Mouse (Mus musculus) gastrocnemius, adult 2 months (tissue): ENCODE data around the gene Ndufs8. TPM values are rescaled to one million over a fixed set of nuclear protein-coding genes. Genes with fewer than 3 reads are reported as not detected.
A peak's percentile ranks its signal among the peaks of the same experiment; 100 is the strongest.

Source experiments
- DNase-seq: peaks from one replicate; pipeline ENCODE4 v3.0.0; 2022
- H3K27ac ChIP-seq: fragments of 200-600 bp; 2 replicates; pipeline ENCODE4 v1.8.1; 2022; ENCODE audit warnings: mild to moderate bottlenecking
- H3K4me3 ChIP-seq: fragments of 200-600 bp; 2 replicates; pipeline ENCODE4 v1.8.1; 2022; ENCODE audit warnings: mild to moderate bottlenecking, moderate library complexity
- CTCF ChIP-seq: fragments of 200-600 bp; IDR thresholded peaks from 2 replicates; pipeline ENCODE4 v1.8.1; 2022; ENCODE audit warnings: antibody characterized with exemption, mild to moderate bottlenecking, moderate library complexity
- intact Hi-C: fragments of 180-260 bp; cut with DNase I; formaldehyde crosslinking; loops from one replicate; pipeline ENCODE4 v1.15.1; 2025
- total RNA-seq, 2 experiments: library from RNA; stranded (reverse); gene quantifications; 2 replicates each; pipeline ENCODE4 v1.2.3; 2021

The Ndufs8 gene
- total RNA-seq, 2 experiments from 2014 or later, result 211 to 334 TPM

GRCm38 (mm10) chr19:3907876-3908660, 4.5 kb downstream of the Ndufs8 start:
- TF ChIP-seq CTCF, result no peak
- intact Hi-C loops, result no loop called here
- DNase-seq, result peak; percentile 15
- Histone ChIP-seq H3K4me3 (peak overlapping the region; percentile 73), H3K27ac (peak overlapping the region; percentile 81; the same call in 1 of the 2 replicates)

- intact Hi-C loops, result no loop called here
- H3K4me3 ChIP-seq, result peak within 1 kb of the TSS; percentile 73
- H3K27ac ChIP-seq, result peak within 1 kb of the TSS; percentile 81
- no peak for TF ChIP-seq CTCF
- peak; percentile 86 for DNase-seq
These were observed 5.5 kb downstream of the Ndufs8 start, which contains the start of gene Tcirg1 for GRCm38 (mm10) chr19:3906795-3907786. TSS of gene Tcirg1 (minus strand) at chr19:3907133.

GRCm38 (mm10) chr19:3906326-3906725, 6.2 kb downstream of the Ndufs8 start:
- intact Hi-C loops, result no loop called here
- no peak for TF ChIP-seq CTCF
- peak overlapping the region; percentile 81 for H3K27ac ChIP-seq
- peak overlapping the region; percentile 73 for H3K4me3 ChIP-seq
- peak; percentile 24 for DNase-seq

GRCm38 (mm10) chr19:3905261-3905969, 7.2 kb downstream of the Ndufs8 start:
- DNase-seq, result peak; percentile 57
- Histone ChIP-seq H3K4me3 (peak overlapping the region; percentile 73), H3K27ac (peak overlapping the region; percentile 81)
- TF ChIP-seq CTCF, result no peak
- intact Hi-C loops, result no loop called here

- intact Hi-C loops, result no loop called here
- TF ChIP-seq CTCF, result no peak
- peak overlapping the region; percentile 73 for H3K4me3 ChIP-seq
- peak; percentile 20 for DNase-seq
- peak overlapping the region; percentile 81 for H3K27ac ChIP-seq
These were observed 8.3 kb downstream of the Ndufs8 start for GRCm38 (mm10) chr19:3904363-3904675.

- intact Hi-C loops, result no loop called here
- DNase-seq, result peak; percentile 14
- H3K4me3 ChIP-seq, result no peak overlapping the region
- H3K27ac ChIP-seq, result peak overlapping the region; percentile 81; the same call in 1 of the 2 replicates
- TF ChIP-seq CTCF, result no peak
These were observed 8.8 kb downstream of the Ndufs8 start for GRCm38 (mm10) chr19:3903648-3904362.

- H3K4me3 ChIP-seq, result no peak overlapping the region
- intact Hi-C loops, result no loop called here
- no peak for TF ChIP-seq CTCF
- DNase-seq, result peak; percentile 15
- H3K27ac ChIP-seq, result no peak overlapping the region
These were observed 9.6 kb downstream of the Ndufs8 start for GRCm38 (mm10) chr19:3902966-3903365.

- intact Hi-C loops, result no loop called here
- DNase-seq, result peak; percentile 5
- TF ChIP-seq CTCF, result no peak
- no peak overlapping the region for H3K27ac ChIP-seq
- H3K4me3 ChIP-seq, result no peak overlapping the region
These were observed 13.0 kb downstream of the Ndufs8 start for GRCm38 (mm10) chr19:3899618-3900017.

- Histone ChIP-seq H3K4me3 (no peak overlapping the region), H3K27ac (no peak overlapping the region)
- intact Hi-C loops, result no loop called here
- DNase-seq, result peak; percentile 12
- TF ChIP-seq CTCF, result no peak
These were observed 13.6 kb downstream of the Ndufs8 start for GRCm38 (mm10) chr19:3898952-3899351.

- intact Hi-C loops, result no loop called here
- no peak overlapping the region for H3K4me3 ChIP-seq
- DNase-seq, result no peak
- no peak for TF ChIP-seq CTCF
- no peak overlapping the region for H3K27ac ChIP-seq
These were observed 15.0 kb downstream of the Ndufs8 start for GRCm38 (mm10) chr19:3897557-3897956.

- intact Hi-C loops, result no loop called here
- DNase-seq, result no peak
- TF ChIP-seq CTCF, result no peak
- Histone ChIP-seq H3K27ac (no peak overlapping the region; the same call in 1 of the 2 replicates), H3K4me3 (no peak overlapping the region)
These were observed 16.4 kb downstream of the Ndufs8 start for GRCm38 (mm10) chr19:3896208-3896607.

GRCm38 (mm10) chr19:3895171-3895631, 17.4 kb downstream of the Ndufs8 start:
- no peak for DNase-seq
- H3K27ac ChIP-seq, result no peak overlapping the region
- no peak for TF ChIP-seq CTCF
- intact Hi-C loops, result no loop called here
- H3K4me3 ChIP-seq, result no peak overlapping the region
